Mouse (Mus musculus): ENCODE data around the gene Axin1.
"Not testable (repeated sequence)": the region's sequence is repeated elsewhere in the genome, so short reads cannot be mapped to it uniquely, and the experiment has no call there.

The Axin1 gene

GRCm38 (mm10) chr17:26175248-26175647 is 36.8 kb downstream of the Axin1 start:
- in situ Hi-C loops (cut with MboI; ENCODE audit: unreplicated experiment in 2 of 2), result not testable (repeated sequence)

- in situ Hi-C loops (cut with MboI; ENCODE audit: unreplicated experiment in 2 of 2), result no loop called here
Measured at GRCm38 (mm10) chr17:26178611-26179010, 40.1 kb downstream of the Axin1 start.

- in situ Hi-C loops (cut with MboI; ENCODE audit: unreplicated experiment in 2 of 2), result loop anchor here in 1 of 2 experiments (5.0 kb wide), 1 partner anchor 34 kb away; no protein-coding TSS in a partner anchor
Measured at GRCm38 (mm10) chr17:26181179-26181578, 42.7 kb downstream of the Axin1 start.

- in situ Hi-C loops (cut with MboI; ENCODE audit: unreplicated experiment in 2 of 2), result no loop called here
Measured at GRCm38 (mm10) chr17:26187592-26187991, 49.1 kb downstream of the Axin1 start.

- in situ Hi-C loops (cut with MboI; ENCODE audit: unreplicated experiment in 2 of 2), result no loop called here
Measured at GRCm38 (mm10) chr17:26188091-26188805, 49.8 kb downstream of the Axin1 start.

GRCm38 (mm10) chr17:26191486-26191885 is 53.0 kb downstream of the Axin1 start:
- in situ Hi-C loops (cut with MboI; ENCODE audit: unreplicated experiment in 2 of 2), result loop anchor here in 1 of 2 experiments (5.0 kb wide), 1 partner anchor 69 kb away; the partner anchor contains the start of gene Mrpl28

- in situ Hi-C loops (cut with MboI; ENCODE audit: unreplicated experiment in 2 of 2), result loop anchor here in 1 of 2 experiments (5.0 kb wide), 1 partner anchor 70 kb away; the partner anchor contains the start of gene Mrpl28
Measured at GRCm38 (mm10) chr17:26192481-26193190, 54.1 kb downstream of the Axin1 start.

- in situ Hi-C loops (cut with MboI; ENCODE audit: unreplicated experiment in 2 of 2), result no loop called here
Measured at GRCm38 (mm10) chr17:26198892-26199291, 60.4 kb downstream of the Axin1 start, which contains the start of gene Pdia2. TSS of gene Pdia2 (minus strand) at chr17:26199087.

GRCm38 (mm10) chr17:26200831-26201705 is 62.6 kb downstream of the Axin1 start:
- in situ Hi-C loops (cut with MboI; ENCODE audit: unreplicated experiment in 2 of 2), result no loop called here

GRCm38 (mm10) chr17:26201998-26202397 is 63.5 kb downstream of the Axin1 start:
- in situ Hi-C loops (cut with MboI; ENCODE audit: unreplicated experiment in 2 of 2), result no loop called here

- in situ Hi-C loops (cut with MboI; ENCODE audit: unreplicated experiment in 2 of 2), result no loop called here
Measured at GRCm38 (mm10) chr17:26202737-26203136, 64.2 kb downstream of the Axin1 start, which contains the start of gene Rgs11. TSS of gene Rgs11 (plus strand) at chr17:26202951.

GRCm38 (mm10) chr17:26203321-26203811 is 64.9 kb downstream of the Axin1 start:
- in situ Hi-C loops (cut with MboI; ENCODE audit: unreplicated experiment in 2 of 2), result no loop called here

- in situ Hi-C loops (cut with MboI; ENCODE audit: unreplicated experiment in 2 of 2), result no loop called here
Measured at GRCm38 (mm10) chr17:26204766-26205165, 66.3 kb downstream of the Axin1 start.

- in situ Hi-C loops (cut with MboI; ENCODE audit: unreplicated experiment in 2 of 2), result no loop called here
Measured at GRCm38 (mm10) chr17:26206392-26206791, 67.9 kb downstream of the Axin1 start.

- in situ Hi-C loops (cut with MboI; ENCODE audit: unreplicated experiment in 2 of 2), result no loop called here
Measured at GRCm38 (mm10) chr17:26207686-26208085, 69.2 kb downstream of the Axin1 start, which contains the start of gene Arhgdig. TSS of gene Arhgdig (minus strand) at chr17:26207786.

- in situ Hi-C loops (cut with MboI; ENCODE audit: unreplicated experiment in 2 of 2), result no loop called here
Measured at GRCm38 (mm10) chr17:26212241-26212640, 73.8 kb downstream of the Axin1 start.

- in situ Hi-C loops (cut with MboI; ENCODE audit: unreplicated experiment in 2 of 2), result no loop called here
Measured at GRCm38 (mm10) chr17:26212681-26213080, 74.2 kb downstream of the Axin1 start.

GRCm38 (mm10) chr17:26221508-26221907 is 83.0 kb downstream of the Axin1 start:
- in situ Hi-C loops (cut with MboI; ENCODE audit: unreplicated experiment in 2 of 2), result no loop called here

- in situ Hi-C loops (cut with MboI; ENCODE audit: unreplicated experiment in 2 of 2), result no loop called here
Measured at GRCm38 (mm10) chr17:26225150-26225549, 86.7 kb downstream of the Axin1 start.

GRCm38 (mm10) chr17:26229776-26230175 is 91.3 kb downstream of the Axin1 start:
- in situ Hi-C loops (cut with MboI; ENCODE audit: unreplicated experiment in 2 of 2), result no loop called here

All from v-Abl transformed pro-B cells (cell line).